Mouse (Mus musculus) cerebellum, postnatal 36 days (tissue): ENCODE measurements around the gene Tpk1.

Experiments
- DNase-seq, 2 experiments: peaks; one replicate each; pipeline ENCODE4 v3.0.0; 2021 to 2022; ENCODE audit warnings: mixed read lengths in 2 of 2

Tpk1 gene

DNA sequence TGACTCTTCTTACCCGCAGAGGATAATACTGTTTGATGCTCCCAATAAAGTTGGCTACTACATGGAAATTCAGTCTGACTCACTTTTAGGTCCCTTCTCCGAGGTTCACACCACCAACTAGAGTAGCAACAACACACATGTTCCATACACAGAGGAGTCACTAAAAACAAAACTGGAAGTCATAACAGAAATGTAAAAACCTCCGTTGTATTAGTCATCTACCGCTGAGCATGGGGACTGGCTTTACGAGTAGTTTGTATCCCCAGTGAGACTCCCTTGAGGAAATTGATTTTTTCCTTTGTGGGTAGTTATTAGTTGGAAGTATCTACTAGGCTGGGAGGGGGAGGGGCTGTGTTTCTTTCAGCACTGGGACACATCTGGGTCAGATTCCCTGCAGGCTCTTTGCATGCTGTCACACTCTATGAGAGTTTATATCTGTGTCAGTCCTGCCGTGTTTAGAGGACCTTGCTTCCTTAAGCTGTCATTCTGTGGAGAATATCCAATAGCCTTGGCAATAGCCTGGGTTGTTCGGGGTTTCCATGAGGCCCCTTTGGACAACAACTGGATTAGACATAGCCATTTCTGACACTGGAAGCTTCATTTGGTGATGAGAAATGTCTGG lies 245.6 kb downstream of the Tpk1 start:
- no peak for DNase-seq

DNA sequence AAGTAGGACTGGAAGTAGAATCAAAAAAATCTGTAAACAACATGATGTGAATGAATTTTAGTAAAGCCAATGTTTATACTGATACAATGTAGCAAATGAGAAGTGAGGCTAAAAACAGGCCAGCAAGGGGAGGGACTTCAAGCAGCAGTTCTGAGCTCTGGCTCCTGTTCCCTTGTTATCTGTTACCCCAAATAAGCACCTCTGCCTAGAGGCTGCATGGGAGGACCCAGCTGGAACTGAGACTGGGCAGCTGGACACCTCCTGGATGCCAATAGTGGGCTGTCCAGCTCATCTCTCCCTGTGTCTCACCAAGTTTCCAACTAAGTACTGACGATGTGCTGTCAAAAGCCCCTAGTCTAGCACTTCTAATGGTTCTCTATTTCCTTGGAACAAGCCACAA lies 257.1 kb downstream of the Tpk1 start:
- DNase-seq, result no peak

DNA sequence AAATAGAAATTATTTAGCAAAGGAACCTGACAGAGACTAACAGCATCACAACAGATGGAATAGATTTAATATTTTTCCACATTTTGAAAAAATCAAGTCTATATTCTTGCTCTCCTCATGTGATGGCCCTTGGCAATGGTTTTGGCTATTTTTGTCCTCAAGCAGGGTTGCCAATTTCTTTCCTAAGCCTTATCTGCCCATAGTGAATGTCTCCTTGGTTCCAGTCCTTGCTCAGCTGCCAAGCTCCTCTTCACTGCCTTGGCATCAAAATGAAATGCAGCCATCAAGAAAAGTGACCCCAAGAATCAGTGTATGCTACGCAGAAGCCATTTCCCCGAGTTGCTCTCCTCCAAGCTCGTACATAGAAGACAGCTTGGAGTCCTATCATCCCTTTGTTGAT lies 263.0 kb downstream of the Tpk1 start:
- DNase-seq, result peak; percentile 13 to 48

DNA sequence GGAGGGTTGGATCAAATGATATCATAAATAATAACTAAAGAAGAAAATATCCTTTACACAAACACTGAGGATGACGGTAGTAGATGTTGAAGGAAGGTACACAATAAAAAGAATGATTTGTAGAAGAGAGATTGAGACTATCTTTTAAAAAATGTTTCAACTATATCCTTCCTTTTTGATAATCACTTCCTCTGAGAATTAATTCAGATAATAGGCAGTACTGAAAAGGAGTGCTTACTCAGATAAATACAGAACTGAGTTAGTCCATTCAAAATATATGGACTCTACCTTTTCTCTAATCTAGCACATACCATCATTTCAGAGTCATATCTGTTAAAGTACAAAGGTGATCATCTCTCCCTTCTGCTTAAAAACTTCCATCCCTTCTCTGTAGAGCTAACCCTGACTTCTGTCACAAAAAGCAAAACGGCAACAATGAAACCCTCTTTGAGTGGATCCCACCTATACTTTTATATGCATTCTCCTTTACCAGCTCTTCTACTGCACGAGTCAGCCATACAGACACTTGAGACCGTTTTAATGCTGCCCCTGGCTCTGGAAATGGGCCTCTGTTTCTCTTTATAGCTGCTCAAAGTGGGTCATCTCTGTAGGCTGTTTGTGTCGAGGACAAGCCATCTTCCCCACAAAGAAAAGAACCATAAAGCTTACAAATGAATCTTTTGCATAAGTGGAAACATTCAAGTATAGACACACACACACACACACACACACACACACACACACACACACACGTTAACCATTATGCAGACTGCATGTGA lies 263.7 kb downstream of the Tpk1 start:
- peak in 1 of 2 experiments; percentile 32 for DNase-seq

DNA sequence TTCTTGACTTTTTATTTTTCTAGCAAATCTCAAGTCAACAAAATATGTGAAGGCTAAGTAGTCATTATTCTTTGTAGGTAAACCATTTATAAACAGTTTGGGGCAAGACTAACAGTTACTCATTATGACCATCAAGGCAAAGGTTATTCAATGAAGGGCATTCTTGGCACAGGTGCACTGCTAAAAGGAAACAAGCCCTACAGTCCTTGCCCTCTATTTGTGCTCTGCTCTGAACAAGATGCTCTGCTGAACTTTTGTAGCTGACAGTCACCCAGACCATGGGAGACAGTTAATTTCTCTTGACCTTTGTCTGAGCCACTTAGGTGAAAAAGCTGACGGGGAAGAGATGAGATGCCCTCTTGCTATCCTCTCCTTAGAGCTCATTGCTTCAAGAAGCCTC lies 269.7 kb downstream of the Tpk1 start:
- no peak for DNase-seq

DNA sequence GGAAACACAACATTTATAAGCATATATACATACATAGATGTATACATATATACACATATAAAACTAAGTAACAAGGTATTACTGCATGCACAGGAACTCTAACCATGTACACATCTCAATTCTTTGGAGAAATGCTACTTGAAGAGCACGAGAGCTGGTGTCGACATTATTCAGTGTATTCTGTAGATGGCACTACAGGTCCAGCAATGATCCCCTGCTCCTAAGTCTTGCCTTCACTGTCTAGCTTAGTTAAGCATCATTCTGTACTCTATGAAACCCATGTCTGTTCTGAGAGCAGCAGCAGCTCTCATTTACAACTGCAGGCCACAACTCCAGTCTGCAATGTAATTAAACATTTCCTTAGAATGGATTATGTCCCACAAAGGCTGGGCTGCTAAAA lies 270.5 kb downstream of the Tpk1 start:
- DNase-seq, result peak; percentile 46 to 59

DNA sequence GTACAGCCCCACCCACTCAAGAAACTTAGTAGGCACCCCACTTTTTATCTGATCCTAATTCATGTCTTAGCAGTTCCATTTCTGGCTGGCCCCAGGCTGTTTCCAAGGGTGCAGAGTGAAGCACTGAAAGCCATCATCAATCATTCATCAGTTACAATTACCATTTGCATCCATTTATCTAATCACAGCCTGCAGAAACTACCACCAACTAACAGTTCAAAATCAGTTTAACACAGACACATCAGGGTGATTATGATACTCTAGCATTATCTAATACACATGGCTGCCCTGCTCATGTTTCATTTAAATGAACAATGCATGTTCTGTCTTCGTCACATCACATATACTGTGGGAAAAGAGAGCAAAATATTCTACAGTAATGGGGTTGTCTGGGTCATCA lies 274.7 kb downstream of the Tpk1 start:
- DNase-seq, result no peak

DNA sequence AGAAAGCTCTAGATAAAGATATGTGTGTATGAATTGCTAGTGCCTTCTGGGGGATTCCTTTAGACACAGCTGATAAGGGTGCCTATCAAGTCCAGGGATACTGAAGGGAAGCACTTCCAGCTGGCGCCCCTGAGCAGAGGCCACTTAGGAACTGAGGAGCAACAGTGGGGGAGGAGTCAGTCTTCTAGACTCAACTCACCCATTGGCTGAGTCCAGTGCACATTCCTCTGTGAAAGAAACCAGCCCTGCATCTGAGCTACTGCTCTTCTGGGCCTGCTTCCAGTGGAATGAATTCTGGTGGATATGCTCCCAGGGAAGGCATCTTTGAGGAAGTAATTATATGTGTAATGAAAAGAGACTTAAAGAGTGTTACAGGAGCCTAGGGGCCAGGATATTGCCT lies 278.8 kb downstream of the Tpk1 start:
- no peak for DNase-seq

DNA sequence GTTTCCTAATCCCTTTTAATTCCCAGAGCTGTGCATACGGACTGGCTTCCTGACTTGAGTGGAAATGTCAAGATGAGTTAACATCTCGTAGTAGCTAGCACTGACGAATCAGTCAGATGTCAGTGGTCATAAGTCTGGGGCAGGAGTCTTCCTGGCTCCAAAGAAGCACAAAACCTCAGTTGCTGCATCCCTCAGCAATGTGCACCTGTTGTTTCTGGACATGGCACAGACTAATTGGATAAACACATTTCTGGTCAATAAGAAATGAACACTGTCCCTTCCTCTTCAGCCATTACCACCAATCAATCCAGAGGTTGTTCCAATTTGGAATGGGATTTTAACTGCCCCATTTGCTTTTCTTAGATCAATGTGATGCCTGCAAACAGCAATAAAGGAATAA lies 281.2 kb downstream of the Tpk1 start:
- no peak for DNase-seq

DNA sequence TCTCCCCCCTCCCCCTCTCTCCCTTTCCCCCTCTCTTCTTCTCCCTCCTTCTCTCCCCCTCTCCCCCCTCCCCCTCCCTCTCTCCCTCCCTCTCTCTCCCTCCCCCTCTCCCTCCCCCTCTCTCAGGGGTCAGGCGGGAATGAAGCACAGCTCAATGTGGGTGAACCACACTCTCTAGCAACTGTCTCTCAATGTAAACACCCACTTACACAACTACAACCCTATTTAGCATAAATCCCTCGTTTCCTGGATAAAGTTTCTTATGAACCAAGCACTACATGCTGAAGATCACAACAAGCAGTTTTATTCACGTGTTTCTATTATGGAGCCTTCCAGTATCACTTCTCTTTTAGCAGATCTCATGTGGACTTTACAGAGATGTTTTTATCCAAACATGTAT lies 281.8 kb downstream of the Tpk1 start:
- no peak for DNase-seq

DNA sequence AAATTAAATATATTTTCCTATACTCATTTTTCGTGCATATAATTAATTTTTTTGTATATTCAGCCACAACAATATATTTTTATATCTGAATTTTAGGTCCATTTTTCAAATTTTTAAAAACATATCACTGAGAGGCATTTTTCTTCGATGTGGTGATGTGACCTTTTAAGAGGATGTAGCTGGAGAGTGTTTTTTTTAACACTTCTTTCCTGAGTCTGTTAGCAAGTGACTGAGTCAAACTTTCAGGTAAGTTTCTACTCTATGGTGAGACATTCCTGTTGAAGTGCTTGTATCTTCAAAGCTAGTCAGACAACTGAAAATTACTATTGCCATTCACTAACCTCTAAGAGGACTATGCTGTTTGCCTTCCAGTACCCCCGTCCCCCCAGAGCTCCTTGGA lies 283.3 kb downstream of the Tpk1 start:
- DNase-seq, result no peak

DNA sequence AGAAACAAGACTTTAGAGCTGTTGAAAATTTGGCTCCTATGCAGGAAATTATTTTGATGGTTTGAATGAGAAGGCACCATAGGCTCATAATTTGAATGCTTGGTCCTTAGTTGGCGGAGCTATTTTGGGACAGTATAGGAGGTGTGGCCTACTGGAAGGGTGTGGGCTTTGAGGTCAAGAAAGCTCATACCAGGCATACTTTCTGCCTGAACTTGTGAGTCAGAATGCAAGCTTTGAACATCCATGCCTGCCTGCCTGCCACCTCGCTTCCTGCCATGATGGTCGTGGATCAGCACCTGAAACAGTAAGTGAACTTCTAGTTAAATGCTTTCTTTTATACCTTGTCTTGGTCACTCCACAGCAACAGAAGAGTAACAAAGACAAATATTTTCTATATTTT lies 283.8 kb downstream of the Tpk1 start:
- no peak for DNase-seq

DNA sequence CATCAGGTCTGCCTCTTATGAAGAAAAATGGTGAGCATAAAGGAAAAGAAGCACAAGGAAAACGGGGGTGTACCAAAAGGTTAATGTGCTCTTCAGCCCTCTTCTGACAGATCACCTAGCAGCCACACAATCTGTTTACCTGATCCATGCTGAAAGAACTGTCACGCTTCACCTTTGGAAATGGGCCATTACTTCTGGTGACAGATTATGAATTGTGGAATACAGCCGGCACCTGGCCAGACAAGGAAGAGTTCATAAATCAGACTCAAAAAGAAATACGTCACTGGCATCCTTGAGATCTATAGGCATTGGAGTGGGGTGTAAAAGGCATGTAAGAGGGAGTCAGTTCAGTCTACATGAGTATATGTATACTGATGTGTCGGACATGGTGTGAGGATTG lies 292.9 kb downstream of the Tpk1 start:
- peak; percentile 24 to 50 for DNase-seq

DNA sequence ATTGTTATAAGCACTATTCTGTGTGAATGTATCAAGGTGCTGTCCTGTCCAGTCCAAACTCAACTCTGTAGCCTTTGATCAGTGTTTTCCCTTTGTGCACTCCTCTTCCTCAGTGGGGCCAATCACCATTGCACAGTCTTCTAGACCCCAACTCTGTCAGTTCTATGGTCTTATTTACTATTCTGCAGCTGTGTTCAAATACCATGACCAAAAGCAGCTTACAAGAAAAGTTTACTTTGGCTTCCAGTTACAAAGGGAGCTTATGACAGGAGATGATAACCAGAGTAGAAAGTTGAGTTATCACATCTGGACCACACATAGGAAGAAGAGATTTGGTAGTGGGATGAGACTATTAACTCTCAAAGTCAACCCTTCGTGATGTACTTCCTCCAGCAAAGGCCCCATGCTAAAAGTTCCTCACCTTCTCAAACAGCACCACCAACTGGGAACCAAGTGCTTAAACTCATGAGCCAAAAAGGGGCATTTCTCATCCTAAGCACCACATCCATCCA lies 298.6 kb downstream of the Tpk1 start:
- DNase-seq, result no peak

DNA sequence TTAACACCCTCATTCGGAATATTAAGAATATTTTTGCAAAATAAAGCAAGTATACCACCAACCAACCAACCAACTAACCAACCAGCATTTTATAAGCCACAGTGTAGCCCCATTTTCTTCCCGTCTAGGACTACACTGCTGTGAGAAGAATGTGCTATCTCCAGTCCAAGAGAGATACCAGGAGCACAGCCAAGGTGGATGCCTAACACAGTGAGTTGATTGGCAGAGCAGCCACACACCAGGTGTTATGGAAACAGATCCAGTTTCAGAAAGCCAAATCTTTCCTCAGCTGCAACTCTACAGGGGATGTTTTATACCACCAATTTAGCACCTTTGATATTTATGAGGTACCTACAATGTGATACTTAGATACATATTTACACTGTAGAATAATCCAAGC lies 299.1 kb downstream of the Tpk1 start:
- peak; percentile 54 to 61 for DNase-seq

DNA sequence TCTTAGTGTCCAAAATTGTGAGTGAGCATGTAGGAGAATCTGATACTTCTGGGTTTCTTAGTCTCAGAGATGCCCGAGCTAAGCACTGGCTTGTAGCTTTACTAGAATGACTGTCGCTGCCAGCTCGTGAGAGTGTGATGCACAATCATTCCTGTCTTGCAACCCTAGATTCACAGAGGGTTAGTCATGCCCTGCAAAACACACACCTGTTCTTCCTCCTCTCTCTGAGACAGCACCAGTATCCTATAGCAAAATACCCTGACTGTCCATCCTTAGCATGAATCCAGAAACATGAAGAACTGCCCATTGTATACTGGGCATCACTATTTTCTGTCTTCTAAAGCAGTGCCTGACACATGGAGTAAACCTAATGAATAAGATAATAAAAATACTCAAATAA lies 302.2 kb downstream of the Tpk1 start:
- DNase-seq, result no peak

DNA sequence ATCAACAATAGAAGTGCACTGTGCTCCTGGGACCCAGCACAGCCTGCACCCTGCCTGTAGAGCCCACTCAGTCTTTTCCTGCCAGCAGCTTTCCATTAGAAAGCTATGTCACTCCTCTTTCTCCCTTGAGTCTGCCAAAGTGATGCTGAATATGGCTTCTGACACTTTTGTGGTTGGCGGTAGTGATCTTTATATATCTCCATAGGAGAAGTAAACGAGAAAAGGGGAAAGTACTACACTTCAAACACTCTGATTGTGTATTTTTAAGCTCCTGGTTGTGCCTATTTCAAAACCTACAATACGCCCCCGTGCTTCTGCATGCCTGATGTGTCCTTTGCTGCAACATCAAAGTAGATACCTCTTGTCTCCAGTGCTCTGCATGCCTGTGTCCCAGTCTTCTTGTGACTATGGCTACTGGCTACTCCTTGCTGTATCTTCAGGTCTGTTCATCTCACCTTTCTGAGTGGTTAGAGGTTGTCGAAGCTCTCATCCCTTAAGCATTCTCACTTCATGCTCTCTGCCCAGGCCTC lies 302.7 kb downstream of the Tpk1 start:
- no peak for DNase-seq

DNA sequence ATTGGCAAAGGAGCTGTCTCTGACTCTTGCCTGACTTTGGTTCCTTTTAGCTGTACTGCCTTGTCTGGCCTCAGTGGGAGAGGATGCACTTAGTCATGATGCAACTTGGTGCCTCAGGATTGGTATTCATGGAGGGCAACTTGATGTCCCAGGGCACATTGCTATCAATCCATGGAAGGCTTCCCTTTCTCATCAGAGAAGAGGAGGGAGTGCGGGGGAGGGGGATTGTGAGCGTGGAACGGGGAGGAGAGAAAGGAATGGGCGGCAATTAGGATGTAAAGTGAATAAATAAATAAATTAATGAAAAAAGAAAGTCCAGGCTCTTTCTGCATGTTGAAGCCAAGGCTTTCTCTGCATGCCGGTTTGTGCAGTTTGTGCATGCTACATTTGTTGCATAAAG lies 304.8 kb downstream of the Tpk1 start:
- DNase-seq, result no peak

DNA sequence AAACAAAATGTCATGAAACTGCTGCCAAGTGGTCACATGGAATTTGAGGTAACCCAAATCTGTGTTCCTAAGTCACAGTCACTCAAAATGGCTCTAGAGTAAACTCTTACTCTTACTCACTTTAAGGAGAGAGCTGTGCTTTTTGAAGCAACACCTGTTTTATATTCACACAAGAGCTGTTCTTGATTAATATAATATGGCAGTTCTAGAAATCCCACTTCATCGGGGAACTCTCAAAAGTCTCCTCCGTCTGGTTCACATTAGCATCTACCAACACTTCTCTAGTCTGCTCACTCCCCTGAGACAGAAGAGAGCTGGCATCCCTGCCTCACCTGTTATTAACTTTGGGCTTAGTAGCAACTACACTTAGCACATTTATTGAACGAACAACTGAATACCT lies 305.9 kb downstream of the Tpk1 start:
- DNase-seq, result no peak

DNA sequence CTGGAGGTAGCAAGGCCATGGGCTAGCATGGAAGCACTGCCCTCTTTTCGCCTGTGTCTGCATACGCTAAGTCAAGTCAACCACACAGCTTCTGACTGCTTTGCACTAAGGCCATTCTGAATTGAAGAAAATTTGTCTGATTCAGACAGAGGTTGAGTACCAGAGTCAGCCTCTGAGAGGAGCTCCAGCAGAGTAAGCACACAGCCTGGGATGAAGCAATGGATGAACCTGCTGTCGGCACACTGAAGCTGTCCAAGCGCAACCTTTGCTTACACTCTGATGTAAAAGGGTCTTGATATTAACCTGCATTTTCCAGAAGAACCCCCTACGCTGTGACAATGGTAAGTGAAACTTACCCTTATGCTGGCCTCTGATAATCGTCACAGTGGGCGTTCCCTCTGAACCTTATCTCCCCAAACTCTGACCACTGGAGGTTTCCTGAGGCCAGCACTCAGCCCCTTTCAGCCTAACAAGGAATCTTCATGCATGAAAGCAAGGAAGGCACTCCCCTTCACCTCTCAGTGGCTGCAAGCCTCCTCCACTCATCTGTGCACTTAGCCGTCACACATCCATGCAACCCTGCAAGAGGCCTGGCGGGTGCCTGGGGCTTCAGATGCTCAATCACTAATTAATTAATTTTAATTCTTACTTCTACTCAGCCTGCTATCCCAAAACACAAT lies 311.4 kb downstream of the Tpk1 start:
- no peak for DNase-seq

DNA sequence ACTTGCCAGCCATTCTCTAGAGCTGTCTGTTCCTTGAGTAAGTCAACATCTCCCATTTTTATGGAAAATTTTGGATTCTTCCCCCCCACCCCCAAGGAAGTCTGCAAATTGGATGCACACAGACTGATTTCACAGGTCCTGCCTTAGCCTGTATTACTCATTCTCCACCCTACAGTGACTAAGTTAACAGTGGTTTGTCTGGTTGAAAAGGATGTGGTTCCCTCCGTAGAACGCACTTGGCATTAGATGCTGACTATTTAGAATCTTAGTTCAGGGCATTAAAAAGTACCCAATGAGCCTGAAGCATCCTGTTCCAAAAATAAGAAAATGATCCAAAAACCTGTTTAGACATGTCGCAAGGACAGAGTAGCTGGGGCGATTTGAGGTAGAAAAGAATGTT lies 312.6 kb downstream of the Tpk1 start:
- DNase-seq, result no peak

DNA sequence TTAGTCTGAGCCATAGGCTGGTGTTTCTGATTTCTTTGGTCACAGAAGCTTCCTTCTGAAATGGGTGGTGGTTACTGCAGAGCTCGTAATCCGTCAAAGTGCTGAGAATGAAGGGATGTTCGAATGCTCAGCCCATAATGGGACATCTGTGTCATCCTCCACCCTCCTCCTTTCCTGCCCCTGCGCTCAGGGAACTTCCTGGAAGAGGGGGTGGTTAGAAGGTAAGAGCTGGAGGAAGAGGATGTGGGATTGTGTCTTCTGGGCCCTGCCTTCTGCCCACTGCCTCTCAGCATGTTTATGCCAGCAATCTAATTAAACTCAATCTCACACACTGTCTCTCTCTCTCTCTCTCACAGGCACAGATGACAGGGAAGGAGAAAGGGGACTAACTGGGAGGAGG lies 317.0 kb downstream of the Tpk1 start:
- DNase-seq, result no peak

DNA sequence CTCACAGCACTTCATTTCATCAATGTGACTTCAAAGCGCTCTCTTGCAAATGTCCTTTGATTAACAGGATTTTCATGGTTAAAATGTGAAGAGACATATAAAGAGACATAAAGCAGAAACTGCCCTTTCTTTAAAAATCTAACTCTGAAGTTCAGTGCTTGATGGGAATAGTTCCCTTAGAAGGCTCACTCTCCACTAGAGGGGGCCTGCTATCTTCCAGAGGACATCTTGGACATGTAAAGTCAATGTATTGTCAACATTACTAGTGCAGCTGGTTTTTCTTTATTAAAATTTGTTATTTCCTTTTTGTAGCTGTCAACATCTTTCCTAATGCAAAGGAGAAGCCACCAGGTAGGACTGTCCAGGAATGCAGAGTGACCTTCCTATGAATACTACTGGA lies 318.4 kb downstream of the Tpk1 start:
- no peak for DNase-seq

DNA sequence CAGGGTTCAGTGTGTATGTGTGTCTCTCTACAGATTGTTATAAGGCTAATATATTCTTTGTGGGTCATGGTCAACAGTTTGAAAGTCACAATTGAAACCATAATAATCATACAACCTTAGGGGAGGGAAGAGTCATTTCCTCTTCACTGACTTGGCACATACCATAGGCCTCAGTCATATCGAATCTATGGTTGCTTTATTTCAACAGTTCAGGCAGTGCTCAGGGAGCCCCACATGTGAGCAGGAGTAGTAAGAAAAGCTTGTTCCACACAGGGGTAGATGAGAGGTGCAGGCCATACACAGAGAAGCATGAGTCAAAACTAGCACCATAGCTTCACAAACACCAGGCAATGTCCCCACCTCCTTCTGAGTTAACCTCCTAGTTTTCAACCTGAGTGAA lies 323.1 kb downstream of the Tpk1 start:
- DNase-seq, result no peak
